Mouse (Mus musculus) thymus, postnatal 14 days (tissue): ENCODE measurements around the gene Tnni2.
"Not testable (repeated sequence)": the region's sequence is repeated elsewhere in the genome, so short reads cannot be mapped to it uniquely, and the experiment has no call there.

Source experiments
- DNase-seq: peaks from one replicate; pipeline ENCODE4 v3.0.0; 2021

The Tnni2 gene

DNA sequence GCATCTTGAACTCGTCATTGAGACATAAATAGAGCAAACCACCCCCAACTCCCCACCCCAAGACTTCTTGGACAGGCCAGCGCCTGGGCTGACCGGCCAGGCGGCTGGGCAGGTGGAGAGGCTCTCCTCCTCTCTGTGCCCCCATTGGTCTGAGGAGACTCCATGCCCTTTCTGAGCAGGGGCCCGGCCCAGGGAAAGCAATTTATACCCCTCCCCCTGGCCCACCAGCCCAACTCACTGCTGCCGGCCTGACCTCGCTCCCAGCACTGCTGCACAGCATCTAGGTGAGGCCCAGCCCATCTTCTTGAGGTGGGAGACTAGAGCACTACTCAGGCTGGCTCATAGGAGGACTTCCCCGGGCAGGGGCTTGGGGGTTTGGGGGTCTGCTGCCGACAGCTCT is at the start of gene Tnni2:
TSS of gene Tnni2 (plus strand) at position 224 of the 400 bp plus-strand sequence.
- DNase-seq = no peak

DNA sequence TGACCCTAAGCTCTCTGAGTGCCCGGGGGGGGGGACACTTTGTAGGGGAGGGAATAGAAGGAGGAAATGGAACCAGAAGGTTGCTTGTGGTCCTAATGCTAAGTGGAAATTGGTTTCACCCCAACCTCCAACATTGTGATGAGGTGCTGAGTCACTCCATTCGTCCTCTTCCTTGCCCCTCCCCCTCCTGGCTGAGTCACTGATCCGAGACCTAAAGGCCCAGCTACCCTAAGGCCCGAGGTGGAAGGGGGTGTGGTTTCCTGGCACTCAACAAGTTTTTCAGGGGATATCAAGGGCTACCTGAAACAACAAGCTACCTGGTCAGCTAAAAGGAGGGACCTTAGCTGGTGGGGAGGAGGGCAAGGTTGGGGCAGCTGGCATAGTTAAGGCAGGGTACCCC is 48.4 kb upstream of the Tnni2 start:
- peak; percentile 34 for DNase-seq

- peak; percentile 18 for DNase-seq
These were observed 47.1 kb upstream of the Tnni2 start for GRCm38 (mm10) chr7:142394261-142395190.

- DNase-seq = no peak
These were observed 46.1 kb upstream of the Tnni2 start for GRCm38 (mm10) chr7:142395472-142395871.

GRCm38 (mm10) chr7:142396611-142397010 is 45.0 kb upstream of the Tnni2 start:
- no peak for DNase-seq

- no peak for DNase-seq
These were observed 43.6 kb upstream of the Tnni2 start for GRCm38 (mm10) chr7:142398052-142398451.

GRCm38 (mm10) chr7:142399250-142399649 is 42.4 kb upstream of the Tnni2 start:
- no peak for DNase-seq

DNA sequence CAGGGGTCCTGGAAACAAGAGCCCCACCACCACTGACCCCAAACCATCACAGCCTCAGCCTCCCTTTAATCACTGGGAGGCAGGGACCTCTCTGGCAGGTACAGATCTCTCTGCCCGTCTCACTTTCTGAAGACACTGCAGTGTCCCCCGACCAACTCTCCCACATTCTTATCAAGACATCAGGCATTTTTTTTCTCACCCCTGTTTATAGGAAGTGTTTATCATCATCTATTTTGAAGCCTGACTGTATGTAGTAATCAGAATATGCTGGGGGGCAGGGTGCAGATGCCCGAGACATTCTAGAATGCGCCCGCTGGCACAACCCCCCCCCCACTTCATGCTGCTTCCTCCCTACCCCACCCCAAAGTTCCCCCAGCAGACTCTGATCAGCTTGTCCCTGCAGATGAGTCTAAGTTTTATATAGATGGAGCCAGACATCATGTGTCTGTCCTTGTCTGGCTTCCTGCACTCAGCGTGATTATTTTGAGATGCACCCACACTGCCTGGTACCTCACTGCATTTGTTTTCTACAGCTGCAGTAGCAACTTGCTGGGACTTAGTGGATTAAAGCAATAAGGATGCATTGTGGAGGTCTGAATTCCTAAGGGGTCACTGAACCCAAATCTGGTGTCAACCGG is 41.4 kb upstream of the Tnni2 start:
- no peak for DNase-seq

DNA sequence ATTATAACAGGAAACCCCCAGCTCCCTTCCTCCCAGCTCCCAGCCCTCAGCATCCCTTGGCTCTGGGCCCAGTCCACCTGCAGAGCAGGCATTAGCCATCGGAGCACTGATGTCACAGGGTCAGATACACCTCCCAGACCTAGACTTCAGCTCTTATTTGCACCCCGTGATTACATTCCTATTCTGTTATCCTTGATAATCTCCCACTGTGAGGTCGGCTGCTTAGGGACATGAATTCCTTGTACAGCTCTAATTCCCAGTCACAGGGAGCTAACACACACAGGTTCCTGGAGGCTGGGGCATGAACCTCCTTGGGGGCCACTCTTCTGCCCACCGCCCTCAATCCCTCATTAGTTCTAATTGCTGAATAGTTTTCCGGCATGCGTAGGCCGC is 40.9 kb upstream of the Tnni2 start:
- DNase-seq = no peak

DNA sequence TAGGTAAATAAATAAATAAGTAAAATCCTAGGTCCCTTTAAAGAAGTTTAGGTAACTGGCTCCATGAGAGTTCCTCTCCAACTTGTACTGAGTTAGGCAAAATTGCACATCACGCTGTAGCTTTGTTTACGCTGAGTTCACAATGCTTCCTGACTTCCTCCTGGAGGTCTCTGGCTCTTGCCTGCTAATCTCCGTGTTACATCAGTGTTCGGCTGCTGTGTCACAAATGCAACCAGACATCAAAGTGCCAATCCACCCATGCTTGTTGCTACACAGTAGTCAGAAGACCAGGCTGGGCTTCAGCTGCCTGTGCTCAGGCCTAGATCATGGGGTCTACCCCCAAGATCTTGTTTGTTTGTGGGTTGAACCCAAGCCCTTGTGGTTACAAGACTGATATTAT is 38.0 kb upstream of the Tnni2 start:
- DNase-seq = peak; percentile 52

DNA sequence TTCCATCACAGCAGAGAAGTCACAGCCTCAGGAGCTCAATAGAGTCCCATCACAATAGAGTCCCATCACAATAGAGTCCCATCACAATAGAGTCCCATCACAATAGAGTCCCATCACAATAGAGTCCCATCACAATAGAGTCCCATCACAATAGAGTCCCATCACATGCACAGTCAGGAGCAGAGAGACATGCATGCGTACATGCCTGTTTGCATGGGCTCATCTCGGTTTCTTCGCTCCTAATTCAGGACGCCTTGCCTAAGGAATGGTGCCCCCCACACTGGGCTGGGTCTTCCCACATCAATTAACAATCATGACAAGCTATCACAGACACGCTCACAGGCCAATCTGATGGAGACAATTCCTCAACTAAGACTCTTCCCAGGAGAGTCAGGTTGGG is 36.5 kb upstream of the Tnni2 start:
- DNase-seq = not testable (repeated sequence)

DNA sequence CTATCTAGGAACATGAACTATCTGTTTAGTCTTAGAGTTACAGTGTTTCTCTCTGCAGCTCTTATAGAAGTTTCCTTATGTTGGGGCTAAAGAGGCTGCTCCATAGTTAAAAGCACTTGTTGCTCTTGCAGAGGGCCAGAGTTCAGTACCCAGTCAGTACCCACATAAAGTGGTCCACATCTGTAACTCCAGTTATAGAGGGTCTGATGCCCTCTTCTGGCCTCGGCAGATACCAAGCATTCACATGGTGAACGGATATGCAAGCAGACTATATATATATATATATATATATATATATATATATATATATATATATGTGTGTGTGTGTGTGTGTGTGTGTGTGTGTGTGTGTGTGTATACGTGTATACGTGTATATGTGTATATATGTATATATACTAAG is 33.7 kb upstream of the Tnni2 start:
- DNase-seq = peak; percentile 57

- no peak for DNase-seq
These were observed 32.9 kb upstream of the Tnni2 start for GRCm38 (mm10) chr7:142408686-142409085.

- DNase-seq = no peak
These were observed 32.0 kb upstream of the Tnni2 start for GRCm38 (mm10) chr7:142409603-142410002.

- no peak for DNase-seq
These were observed 28.3 kb upstream of the Tnni2 start for GRCm38 (mm10) chr7:142413285-142413684.

DNA sequence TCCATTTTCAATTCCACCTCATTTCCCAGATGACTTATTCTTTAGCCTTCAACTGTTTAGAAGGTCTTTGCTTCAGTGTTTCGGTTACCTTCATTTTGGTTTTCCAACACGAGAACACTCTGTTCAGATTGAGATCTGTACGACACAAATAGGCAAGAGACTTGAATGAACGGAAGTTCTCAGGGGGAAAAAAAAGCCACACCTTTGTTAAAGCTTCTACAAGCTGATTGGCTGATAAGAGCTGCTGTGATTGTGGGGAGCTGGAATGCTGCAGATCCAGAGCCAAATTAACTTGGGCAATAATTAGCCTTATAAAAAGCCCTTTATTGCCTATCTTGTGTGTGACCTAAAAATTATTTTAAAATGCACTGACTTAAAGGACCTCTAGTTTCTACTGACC is 26.3 kb upstream of the Tnni2 start:
- no peak for DNase-seq

DNA sequence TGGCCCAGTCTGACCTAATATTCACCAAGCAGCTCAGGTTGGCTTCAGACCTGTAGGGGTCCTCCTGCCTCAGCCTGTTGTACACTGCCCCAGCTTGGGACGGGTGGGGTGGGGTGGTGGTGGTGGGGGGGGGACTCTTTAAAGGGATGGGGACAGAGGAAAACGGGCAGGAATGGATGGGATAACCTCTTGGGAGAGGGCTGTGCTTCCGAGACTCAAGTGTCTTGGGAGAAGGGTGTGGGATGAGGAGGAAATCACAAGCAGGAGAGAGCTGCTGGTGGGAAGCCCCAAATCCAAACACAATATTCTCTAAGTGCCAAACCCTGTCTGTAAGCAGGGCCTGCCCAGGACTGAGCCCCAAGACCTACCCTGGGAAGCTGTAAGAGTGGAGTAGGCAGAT is 25.4 kb upstream of the Tnni2 start:
- no peak for DNase-seq

DNA sequence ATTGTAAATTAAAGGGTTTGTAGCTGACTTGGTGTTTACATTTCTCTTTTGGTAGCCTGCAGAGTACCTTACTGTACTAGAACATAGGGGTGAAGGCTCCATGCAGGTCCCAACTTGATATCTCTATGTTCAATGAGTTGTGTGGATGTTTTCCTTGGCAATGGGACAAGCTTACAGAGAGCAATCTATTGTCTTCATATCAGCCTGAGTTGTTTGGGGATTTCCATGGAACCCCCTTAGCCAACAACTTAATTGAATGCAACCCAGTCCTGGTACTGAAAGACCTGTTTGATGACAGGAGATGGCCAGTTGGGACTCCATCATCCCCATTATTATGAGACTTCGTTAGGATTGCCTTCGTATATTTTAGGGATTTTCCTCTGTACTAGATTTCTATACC is 23.6 kb upstream of the Tnni2 start:
- DNase-seq = no peak

- DNase-seq = no peak
These were observed 22.9 kb upstream of the Tnni2 start for GRCm38 (mm10) chr7:142418679-142419078.

GRCm38 (mm10) chr7:142419887-142420286 is 21.7 kb upstream of the Tnni2 start:
- no peak for DNase-seq

GRCm38 (mm10) chr7:142421826-142422225 is 19.8 kb upstream of the Tnni2 start:
- no peak for DNase-seq

DNA sequence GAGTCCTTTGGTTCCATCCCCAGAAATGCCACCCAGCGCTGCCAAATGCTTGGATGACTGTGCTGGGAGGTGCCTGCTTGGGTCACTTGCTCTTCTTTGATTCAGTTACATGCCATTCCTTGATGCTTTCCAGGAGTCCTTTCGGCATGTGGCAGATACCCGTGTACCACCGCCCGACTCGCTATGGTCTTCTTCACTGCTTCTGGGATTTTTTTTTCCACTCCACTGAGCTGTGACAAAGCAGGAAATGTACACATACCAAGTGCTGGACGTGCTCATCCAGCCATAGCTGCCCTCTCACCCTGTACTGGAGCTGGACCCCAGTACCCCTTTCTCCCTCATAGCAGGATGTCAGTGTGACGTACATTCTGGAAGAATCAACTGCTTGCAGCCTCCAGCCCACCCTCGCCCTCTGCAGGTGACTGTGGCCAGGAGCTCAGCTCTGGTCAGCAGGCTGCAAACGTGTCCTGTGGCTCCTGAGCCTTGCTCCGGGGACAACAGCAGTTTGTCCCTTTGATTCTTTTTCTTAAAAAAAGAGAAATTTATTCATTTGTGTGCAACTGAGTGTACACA is 15.9 kb upstream of the Tnni2 start:
- DNase-seq = peak; percentile 55

DNA sequence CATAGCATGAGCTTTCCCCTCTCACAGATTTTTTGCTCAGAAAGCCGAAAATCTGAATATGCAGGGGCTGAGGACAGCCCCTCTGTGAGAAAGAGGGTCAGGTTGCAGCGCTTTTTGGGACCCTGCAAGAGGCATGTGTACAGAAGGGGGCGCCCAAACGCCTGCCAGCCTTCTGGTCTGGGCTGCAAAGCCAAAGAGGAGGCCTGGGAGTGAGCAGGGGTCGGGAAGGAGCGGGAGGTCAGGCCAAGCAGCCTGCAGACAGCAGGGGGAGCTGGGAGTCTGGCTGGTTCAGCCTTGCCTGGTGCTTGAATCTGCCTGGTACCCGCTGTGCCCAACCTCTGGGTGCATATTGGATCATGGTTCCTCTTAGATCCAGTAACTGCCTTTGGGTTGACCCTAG is 13.4 kb upstream of the Tnni2 start:
- peak; percentile 74 for DNase-seq

DNA sequence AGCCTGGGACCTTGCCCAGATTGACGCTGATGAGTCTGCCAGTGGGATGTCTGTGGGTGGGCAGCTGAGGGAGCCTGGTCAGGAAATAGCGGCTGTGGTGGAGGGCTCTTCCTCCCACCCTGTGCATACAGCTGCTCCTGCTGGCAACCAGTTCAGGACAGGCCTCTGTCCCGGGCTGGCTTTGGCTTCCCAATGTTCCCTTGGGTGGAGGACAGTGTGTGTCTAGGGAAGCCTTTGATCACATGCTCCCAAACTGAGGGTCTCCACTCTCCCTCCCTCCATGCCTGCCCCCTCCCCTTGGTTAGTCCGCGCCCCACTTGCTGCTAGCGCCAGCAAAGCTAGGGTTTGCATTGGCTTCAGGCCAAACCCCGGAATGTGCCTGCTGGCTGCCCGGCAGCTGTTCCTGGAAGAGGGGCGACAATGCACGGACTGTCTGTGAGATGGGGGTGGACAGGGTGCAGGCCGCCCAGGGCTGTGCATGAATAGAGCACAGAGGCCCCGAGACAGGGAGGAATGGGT is 11.4 kb upstream of the Tnni2 start:
- no peak for DNase-seq
